Mouse (Mus musculus) forebrain, embryonic 16.5 days (tissue): Measurements from ENCODE around the gene Tmem63a. TPM values are rescaled to one million over a fixed set of nuclear protein-coding genes. Genes with fewer than 3 reads are reported as not detected.

Source experiments
- ATAC-seq: fragments of 200-750 bp; cut with Nextera tagmentation; 2 replicates; pipeline ENCODE4 v1.8.0; 2017; ENCODE audit warnings: mild to moderate bottlenecking, moderate library complexity
- H3K27ac ChIP-seq: fragments of 300-500 bp; sonication (generic); 2 replicates; pipeline ENCODE4 v1.5.1; 2014; ENCODE audit warnings: low read length, control low read depth
- H3K27me3 ChIP-seq: fragments of 300-500 bp; sonication (generic); replicated peaks from 2 replicates; pipeline ENCODE4 v1.6.1; 2014; ENCODE audit warnings: low read length; ENCODE audit not compliant: control insufficient read depth, insufficient read depth
- H3K36me3 ChIP-seq: fragments of 300-500 bp; sonication (generic); 2 replicates; pipeline ENCODE4 v1.6.1; 2014; ENCODE audit not compliant: control insufficient read depth, insufficient read depth
- H3K4me1 ChIP-seq: fragments of 300-500 bp; sonication (generic); replicated peaks from 2 replicates; pipeline ENCODE4 v1.6.1; 2014; ENCODE audit warnings: low read length; ENCODE audit not compliant: control insufficient read depth, insufficient read depth
- H3K4me2 ChIP-seq: fragments of 300-500 bp; sonication (generic); 2 replicates; pipeline ENCODE4 v1.6.1; 2014; ENCODE audit warnings: mild to moderate bottlenecking, low read length, control low read depth
- H3K4me3 ChIP-seq: fragments of 300-500 bp; sonication (generic); replicated peaks from 2 replicates; pipeline ENCODE4 v1.5.1; 2014; ENCODE audit warnings: mild to moderate bottlenecking, low read length, control low read depth
- H3K9ac ChIP-seq: fragments of 300-500 bp; sonication (generic); replicated peaks from 2 replicates; pipeline ENCODE4 v1.6.1; 2014; ENCODE audit warnings: low read depth, low read length, control low read depth
- H3K9me3 ChIP-seq: fragments of 300-500 bp; sonication (generic); 2 replicates; pipeline ENCODE4 v1.6.1; 2016; ENCODE audit warnings: low read length; ENCODE audit not compliant: control insufficient read depth
- WGBS: fragments of 180-500 bp; shearing (Covaris S2); extraction: QIAGEN DNeasy Blood & Tissue Kit; methylation state at CpG from one replicate; pipeline ENCODE4 v1.1.7; 2014; 5-methylcytosine and 5-hydroxymethylcytosine counted together
- polyA plus RNA-seq: library from polyadenylated mRNA; unstranded; fragments of >200 nt; fragmentation: Nextera tagmentation; extraction: Ambion mirVana; gene quantifications from 2 replicates; pipeline ENCODE4 v1.2.1, GENCODE M21; 2015

Tmem63a gene
- polyA plus RNA-seq, 1 experiment from 2014 or later, result 1.3 TPM

DNA sequence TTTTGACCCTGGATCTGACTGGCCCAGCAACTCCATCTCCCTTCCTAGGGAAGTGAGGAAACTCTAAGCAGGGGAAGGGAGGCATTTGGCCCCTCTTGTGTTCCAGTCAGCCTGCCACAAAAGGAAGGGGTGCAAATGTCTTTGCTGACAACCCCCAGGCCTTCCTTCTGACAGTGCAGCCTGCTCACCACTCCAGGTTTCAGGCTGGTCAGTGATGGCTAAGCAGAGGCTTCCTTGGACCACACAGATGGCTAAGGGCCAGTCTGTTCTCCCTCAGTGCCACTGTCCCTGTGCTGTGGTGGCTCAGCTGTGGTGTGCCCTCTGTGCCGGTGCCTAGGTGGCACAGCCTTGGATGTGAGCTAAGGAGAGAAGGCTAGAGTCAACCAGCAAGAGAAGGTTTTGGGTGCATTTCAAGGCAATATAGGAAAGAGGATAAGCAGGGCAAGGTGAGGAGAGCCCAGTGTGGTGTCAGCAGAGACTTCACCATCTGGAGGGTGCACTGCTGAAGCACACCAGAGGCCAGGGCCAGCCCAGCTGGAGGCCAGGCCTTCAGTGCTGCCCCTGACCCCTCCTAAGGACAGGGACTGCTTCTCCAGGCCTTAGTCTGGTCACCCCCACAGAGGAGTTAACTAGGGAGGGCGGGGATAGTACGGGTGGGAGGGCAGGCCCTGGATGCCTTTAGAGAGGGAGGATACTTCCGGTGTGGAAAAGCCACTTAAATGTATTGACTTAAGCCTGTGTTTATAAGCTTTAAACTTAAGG is 68.2 kb downstream of the Tmem63a start:
- no peak overlapping the region for H3K9ac ChIP-seq
- 55% methylated on average over 4 of the region's 4 CpGs for WGBS
- no peaks in the 10 kb centered on the region for H3K9me3 ChIP-seq
- no peak for ATAC-seq
- no peak overlapping the region for H3K27ac ChIP-seq
- H3K4me1 ChIP-seq, result peaks cover 3% of the 10 kb centered on the region; the same call in 1 of the 2 replicates
- H3K4me2 ChIP-seq, result no peak overlapping the region
- no peaks in the 10 kb centered on the region for H3K36me3 ChIP-seq
- H3K4me3 ChIP-seq, result no peak overlapping the region
- H3K27me3 ChIP-seq, result no peaks in the 10 kb centered on the region

DNA sequence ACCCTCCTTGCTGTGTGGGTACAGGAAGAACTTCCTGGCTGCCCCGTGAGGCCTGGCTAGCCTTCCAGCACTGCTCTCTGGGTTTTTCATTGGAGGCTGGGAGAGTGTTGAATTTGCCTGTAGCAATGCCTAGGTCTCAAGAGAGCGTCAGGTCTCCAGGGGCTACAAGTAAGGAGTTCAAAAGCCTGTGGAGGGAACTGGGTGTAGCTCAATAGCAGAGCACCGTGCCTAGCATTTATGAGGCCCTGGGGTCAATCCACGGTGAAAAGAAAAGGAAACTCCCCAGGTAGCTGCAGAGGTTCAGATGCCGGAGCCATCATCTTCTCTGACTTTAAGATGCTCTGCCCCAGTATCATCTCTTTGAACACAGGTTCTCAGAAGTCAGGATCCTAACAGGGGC is 69.5 kb downstream of the Tmem63a start:
- Histone ChIP-seq H3K27me3 (no peaks in the 10 kb centered on the region), H3K27ac (no peak overlapping the region), H3K4me3 (no peak overlapping the region), H3K4me2 (no peak overlapping the region), H3K9me3 (no peaks in the 10 kb centered on the region), H3K9ac (no peak overlapping the region), H3K36me3 (no peaks in the 10 kb centered on the region), H3K4me1 (peaks cover 8% of the 10 kb centered on the region; the same call in 1 of the 2 replicates)
- 63% methylated on average over 5 of the region's 5 CpGs for WGBS
- ATAC-seq, result no peak

DNA sequence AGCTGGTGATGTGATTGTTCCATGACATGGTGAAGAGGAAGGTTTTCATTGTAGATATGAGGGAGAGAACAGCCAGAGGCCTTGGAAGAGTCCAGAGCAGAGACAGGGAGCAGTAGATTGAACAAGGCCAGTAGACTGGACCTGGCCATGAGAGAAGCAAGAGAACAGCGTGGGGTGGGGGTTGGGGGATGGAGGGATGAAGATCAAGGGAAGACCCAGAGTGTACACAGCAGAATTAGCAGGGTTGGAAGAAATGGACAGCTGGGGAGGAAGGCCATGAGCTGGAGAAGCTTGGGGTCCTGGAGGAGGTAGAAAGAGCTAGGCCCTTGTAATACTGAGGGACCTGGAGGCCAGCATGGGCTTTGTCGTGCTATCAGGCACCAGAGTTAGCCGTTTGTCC is 70.3 kb downstream of the Tmem63a start:
- Histone ChIP-seq H3K4me1 (peaks cover 9% of the 10 kb centered on the region; the same call in 1 of the 2 replicates), H3K27me3 (no peaks in the 10 kb centered on the region), H3K36me3 (no peaks in the 10 kb centered on the region), H3K27ac (no peak overlapping the region), H3K9me3 (no peaks in the 10 kb centered on the region), H3K9ac (no peak overlapping the region), H3K4me2 (no peak overlapping the region), H3K4me3 (no peak overlapping the region)
- 71% methylated on average over 3 of the region's 3 CpGs for WGBS
- ATAC-seq, result no peak

DNA sequence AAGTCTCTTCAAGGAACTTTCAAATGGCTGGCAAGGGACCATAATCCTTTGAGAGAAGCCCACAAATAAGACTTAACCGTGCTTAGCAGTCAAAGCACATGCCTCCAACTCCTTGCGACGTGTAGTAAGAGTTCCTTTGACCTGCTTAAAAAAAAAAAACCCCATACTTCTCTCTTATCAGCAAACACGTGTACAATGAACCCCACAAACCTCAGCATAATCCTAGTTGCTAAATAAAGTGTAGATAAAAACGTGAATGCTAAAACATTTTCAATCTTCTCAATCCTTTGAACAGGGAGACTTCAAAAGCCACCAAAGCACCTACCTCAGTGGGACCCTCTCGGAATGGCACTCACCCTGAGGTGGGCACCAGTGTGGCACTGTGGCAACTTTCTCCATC is 71.3 kb downstream of the Tmem63a start:
- Histone ChIP-seq H3K4me3 (no peak overlapping the region), H3K27ac (no peak overlapping the region), H3K4me2 (no peak overlapping the region), H3K36me3 (no peaks in the 10 kb centered on the region), H3K9me3 (no peaks in the 10 kb centered on the region), H3K4me1 (peaks cover 10% of the 10 kb centered on the region; the same call in 1 of the 2 replicates), H3K27me3 (no peaks in the 10 kb centered on the region; the same call in 1 of the 2 replicates), H3K9ac (no peak overlapping the region)
- no peak for ATAC-seq
- 75% methylated on average over 6 of the region's 6 CpGs for WGBS

DNA sequence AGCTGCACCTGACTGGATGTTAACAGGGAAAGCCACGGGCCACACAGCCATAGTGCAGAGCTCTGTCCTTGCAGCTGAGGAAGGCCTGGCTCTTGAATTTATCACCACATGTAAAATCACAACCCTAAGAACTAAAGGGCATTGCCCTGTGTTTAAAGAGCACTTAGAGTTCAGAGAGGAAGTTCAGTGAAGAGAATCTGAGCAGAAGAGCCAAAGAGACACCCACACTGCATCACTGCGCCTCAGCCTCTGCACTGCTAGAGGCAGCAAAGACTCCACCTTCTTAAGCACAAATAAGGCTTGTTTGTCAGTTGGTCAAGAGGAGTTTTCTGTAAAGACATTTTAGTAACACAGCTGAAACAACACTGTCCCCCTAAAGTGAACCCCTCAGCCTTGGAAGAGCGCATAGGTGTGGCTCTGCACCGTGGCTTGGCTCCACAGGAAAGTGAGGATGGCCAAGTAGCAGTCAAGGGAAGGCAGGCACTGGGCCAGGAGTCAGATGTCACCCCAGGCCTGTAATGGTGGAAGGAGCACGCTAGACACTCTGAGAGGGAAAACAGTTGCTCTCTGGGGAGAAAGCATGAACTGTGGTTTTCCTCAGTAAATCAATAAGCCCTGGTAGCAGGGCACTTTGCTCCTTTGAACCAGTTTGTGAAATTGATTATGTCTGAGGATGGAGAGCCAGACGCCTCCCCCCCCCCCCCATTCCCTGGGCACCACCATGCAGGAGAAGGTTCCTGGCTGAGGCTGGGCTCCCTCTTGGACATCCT is 72.8 kb downstream of the Tmem63a start:
- 66% methylated on average over 6 of the region's 6 CpGs for WGBS
- H3K9me3 ChIP-seq, result no peaks in the 10 kb centered on the region
- H3K27ac ChIP-seq, result no peak overlapping the region
- H3K36me3 ChIP-seq, result no peaks in the 10 kb centered on the region
- no peak overlapping the region for H3K4me2 ChIP-seq
- H3K4me1 ChIP-seq, result peaks cover 10% of the 10 kb centered on the region; the same call in 1 of the 2 replicates
- ATAC-seq, result no peak
- no peaks in the 10 kb centered on the region; the same call in 1 of the 2 replicates for H3K27me3 ChIP-seq
- H3K4me3 ChIP-seq, result no peak overlapping the region
- H3K9ac ChIP-seq, result no peak overlapping the region

DNA sequence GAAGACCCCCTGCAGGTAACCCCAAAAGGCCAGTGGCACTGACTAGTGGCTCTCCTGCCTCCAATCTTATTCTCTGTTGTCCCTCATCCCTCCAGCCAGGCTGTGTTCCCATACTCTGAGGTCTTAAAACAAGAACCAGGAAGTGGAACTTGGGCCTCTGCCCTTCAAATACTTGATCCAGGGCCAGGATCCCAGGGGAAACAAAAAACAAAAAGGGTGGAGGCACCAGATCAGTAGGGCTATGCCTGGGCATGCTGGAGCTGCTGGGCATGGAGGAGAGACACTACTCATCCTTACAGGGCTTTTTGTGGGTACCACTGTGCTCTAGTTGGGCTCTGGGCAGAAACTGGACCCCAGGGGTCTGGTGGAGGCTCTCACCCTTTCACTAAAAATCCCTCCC is 73.4 kb downstream of the Tmem63a start:
- H3K27me3 ChIP-seq, result no peaks in the 10 kb centered on the region; the same call in 1 of the 2 replicates
- no peaks in the 10 kb centered on the region for H3K36me3 ChIP-seq
- H3K9me3 ChIP-seq, result no peaks in the 10 kb centered on the region
- peaks cover 10% of the 10 kb centered on the region; the same call in 1 of the 2 replicates for H3K4me1 ChIP-seq
- no peak overlapping the region for H3K27ac ChIP-seq
- H3K4me3 ChIP-seq, result no peak overlapping the region
- H3K4me2 ChIP-seq, result no peak overlapping the region
- H3K9ac ChIP-seq, result no peak overlapping the region
- no peak for ATAC-seq

DNA sequence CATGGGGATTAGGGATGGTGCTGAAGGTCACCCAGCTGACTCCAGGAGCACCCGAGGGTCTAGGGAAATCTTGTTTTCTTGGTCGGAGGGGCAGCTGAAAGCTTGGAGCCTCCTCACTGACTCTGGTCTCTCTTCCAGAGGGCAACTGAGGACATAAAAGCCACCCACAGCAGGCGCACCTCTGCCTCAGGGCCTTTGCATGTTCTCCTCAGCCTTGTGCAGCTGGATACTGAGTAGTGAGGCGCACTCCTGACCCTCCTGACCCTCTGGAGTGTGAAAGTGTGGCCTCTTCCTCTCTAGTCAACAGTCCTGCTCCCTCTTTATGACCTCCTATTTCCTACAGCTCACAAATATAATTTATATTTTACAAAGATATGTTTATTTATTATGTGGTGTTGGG is 73.9 kb downstream of the Tmem63a start:
- Histone ChIP-seq H3K9ac (no peak overlapping the region), H3K27ac (no peak overlapping the region), H3K9me3 (no peaks in the 10 kb centered on the region), H3K4me1 (peaks cover 10% of the 10 kb centered on the region; the same call in 1 of the 2 replicates), H3K4me2 (no peak overlapping the region; the same call in 1 of the 2 replicates), H3K4me3 (no peak overlapping the region), H3K27me3 (no peaks in the 10 kb centered on the region; the same call in 1 of the 2 replicates), H3K36me3 (no peaks in the 10 kb centered on the region)
- ATAC-seq, result no peak
- 82% methylated on average over 4 of the region's 4 CpGs for WGBS

DNA sequence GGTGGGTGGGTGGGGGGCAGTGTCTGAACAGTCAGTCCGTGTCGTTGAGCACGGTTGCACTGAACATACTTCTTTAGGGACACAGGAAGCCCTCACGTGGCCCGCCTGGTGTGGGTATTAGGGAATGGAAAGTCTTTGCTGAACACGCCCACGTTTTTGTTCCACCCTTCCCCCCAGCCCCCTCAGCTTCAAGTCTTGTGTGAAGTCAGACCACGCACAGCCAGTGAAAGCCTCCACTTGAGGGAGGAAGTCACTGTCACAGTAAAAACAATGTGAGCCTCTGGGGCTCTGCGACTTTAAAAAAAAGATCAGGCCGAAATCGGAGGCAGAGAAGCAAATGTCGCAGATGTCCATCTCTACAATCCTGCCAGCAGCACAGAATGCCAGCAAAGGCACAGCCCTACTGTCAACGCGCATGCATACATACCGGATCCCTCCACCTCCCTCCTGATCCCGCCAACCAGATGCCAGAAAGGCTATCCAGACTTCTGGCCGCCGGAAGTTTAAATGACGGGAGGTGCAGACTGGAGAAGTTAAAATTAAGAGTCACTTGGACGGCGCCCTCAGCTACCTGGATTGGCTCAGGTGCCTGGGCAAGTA is 74.5 kb downstream of the Tmem63a start:
- peak; percentile 71 for ATAC-seq
- no peaks in the 10 kb centered on the region for H3K9me3 ChIP-seq
- peak overlapping the region; percentile 52 for H3K9ac ChIP-seq
- H3K27ac ChIP-seq, result no peak overlapping the region
- WGBS, result 4% methylated on average over 21 of the region's 21 CpGs
- peaks cover 10% of the 10 kb centered on the region; the same call in 1 of the 2 replicates for H3K4me1 ChIP-seq
- H3K36me3 ChIP-seq, result no peaks in the 10 kb centered on the region
- H3K4me3 ChIP-seq, result peak overlapping the region; percentile 52
- peak overlapping the region; percentile 86 for H3K4me2 ChIP-seq
- no peaks in the 10 kb centered on the region; the same call in 1 of the 2 replicates for H3K27me3 ChIP-seq

DNA sequence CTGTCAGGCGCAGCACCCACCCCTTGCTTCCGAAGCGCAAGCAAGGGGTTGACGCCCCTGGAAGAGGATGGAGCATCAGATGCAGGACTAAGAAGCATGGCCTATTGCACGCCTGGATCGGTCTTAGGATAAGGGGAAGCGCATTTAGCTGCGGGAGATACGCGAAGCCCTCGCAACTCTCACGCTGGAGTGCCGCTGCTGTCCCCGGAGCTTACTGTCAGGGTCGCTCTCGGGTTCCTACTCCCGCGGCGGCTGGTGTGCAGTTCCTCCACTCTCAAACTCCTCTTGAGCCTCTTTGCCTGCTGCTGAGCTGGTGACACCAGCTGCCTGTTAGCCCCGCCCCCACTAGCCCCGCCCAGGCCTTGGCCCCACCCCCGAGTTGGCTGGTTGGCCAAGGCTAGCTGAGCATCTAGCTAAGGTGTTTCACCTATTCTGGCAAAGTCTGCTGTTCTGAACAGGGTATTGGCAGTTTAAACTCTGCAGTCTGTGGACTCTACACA is 75.1 kb downstream of the Tmem63a start:
- peak; percentile 85 for ATAC-seq
- peak overlapping the region; percentile 86 for H3K4me2 ChIP-seq
- no peak overlapping the region for H3K27ac ChIP-seq
- H3K4me3 ChIP-seq, result peak overlapping the region; percentile 52
- H3K27me3 ChIP-seq, result no peaks in the 10 kb centered on the region; the same call in 1 of the 2 replicates
- peak overlapping the region; percentile 52 for H3K9ac ChIP-seq
- under 1% methylated on average over 21 of the region's 22 CpGs for whole genome bisulfite sequencing
- no peaks in the 10 kb centered on the region for H3K9me3 ChIP-seq
- no peaks in the 10 kb centered on the region for H3K36me3 ChIP-seq
- peaks cover 10% of the 10 kb centered on the region; the same call in 1 of the 2 replicates for H3K4me1 ChIP-seq
